Mouse (Mus musculus): ENCODE results near the gene Gcnt7.
A peak's percentile ranks its signal among the peaks of the same experiment; 100 is the strongest.

Gene Gcnt7

DNA sequence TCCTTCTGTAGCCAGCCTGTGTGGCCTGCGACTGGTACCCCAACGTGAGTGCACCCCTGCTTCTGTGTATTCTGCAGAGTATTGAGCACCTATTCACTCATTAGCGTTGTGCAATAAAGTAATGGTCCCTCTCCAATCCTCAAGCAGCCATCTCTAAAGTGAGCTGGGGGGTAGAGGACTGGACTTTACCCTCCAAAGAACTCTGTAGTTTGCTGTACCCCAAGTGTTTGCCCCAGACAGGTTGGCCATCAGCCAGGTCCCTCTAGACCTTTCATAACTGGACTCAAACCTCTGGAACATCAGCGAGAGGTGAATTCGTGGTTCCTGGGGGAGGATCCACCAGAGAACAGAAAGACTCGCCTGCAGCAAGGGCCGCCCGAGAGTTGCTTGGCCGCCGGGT lies 5.9 kb downstream of the Gcnt7 start:
- peak; percentile 22 for DNase-seq

DNA sequence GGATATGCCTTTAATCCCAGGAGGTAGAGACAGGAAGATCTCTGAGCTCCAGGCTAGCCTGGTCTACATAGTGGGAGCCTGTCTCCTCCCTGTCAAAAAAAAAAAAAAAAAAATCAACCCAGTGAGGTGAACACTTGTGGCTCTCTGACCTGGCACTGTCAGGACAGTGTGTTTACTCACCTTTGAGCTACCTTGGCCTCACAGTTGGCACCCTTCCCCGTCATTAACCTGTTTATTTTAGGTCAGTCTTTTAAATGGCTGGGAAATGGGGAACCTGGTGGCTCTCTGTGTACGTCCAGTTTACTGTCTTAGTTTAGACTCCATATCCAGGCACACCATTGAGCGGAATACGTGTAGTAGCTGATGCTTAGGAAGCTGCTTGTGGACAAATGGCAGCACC lies 6.4 kb downstream of the Gcnt7 start:
- no peak for DNase-seq

DNA sequence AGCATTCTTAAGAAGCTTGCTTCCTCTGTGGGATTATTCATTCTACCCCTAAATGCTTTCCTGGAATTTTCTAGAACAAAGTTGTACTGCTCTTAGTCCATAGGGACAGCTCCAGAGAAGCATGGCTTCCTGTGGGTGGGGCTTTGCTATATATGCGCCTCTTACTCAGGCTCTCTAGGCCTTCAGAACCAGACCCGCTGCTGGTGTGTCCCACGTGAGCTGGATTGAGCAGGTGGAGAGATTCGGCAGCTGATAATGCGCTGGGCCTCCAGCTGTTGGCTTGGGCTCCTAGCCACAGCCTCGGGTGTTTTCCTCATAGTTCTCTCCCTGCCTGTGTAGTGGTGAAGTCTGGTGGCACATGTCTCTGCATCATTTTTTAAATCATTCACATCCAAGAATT lies 7.8 kb downstream of the Gcnt7 start:
- DNase-seq = no peak

DNA sequence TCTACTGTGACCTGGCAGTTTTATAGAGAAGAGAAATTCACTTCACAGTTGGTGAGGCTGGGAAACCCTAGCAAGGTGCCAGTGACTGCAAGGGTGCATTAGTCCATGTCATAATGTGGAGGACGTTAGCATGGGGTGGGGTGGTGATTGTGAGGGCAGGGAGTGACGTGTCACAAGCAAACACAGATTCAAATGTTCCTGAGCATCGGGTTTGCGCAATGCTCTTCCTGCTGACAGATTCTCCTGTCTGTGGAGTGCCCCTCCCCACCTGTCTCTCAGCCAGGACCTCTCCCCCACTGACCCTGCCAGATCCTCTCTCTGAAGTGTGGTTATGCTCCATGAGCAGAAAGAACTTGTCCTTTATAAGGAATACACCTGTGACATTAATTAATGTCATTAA lies 10.1 kb downstream of the Gcnt7 start:
- no peak for DNase-seq

DNA sequence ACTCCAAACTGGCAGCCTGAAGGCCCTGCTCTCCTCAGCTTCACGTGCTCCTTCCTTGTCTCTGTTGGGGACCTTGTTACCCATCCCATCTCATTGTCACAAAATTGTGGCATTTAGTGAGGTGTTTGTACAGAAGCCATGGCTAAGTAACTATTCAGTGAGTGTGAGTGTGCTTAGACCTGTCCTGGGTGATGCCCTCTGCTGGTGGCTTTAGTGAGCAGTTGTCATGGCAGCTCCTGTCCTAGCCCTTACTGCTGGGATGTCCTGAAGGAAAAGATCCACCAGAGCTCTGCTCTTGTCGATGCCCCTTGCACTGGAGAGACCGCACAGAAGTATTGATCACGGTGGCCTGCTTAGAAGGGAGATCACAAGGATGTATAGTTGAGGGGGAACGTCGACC lies 11.1 kb downstream of the Gcnt7 start:
- DNase-seq = peak; percentile 58

DNA sequence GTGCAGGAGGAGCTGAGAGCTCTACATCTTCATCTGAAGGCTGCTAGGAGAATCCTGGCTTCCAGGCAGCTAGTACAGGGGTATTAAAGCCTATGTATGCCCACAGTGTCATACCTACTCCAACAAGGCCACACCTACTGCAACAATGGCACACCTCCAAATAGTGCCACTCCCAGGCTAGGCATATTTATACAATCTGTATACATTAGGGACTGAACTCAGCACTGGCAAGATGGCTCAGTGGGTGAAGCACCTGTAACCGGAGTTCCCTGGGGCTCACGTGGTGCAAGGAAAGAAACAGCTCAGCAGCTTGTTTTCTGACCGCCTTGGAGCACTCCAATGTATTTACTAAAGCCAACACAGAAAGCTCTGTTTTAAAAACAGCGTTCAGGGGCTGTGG lies 12.8 kb downstream of the Gcnt7 start:
- DNase-seq = no peak

DNA sequence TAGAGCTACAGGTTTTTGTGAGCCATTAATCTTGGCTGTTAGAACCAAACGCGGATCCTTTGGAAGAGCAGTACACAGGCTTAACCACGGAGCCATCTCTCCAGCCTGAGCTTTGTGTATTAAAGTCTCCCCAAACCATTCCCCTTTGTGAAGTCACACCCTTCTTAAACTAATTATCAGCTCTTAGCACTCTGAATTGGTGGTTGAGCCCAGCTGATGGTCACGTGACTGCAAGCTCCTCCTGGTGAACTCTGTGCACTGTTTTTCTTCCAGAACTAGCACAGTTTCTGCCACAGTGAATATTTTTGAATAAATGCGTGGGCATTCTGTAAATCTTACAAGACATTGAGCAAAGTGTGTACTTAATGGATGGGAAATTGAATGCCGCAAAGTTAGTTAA lies 17.2 kb downstream of the Gcnt7 start:
- DNase-seq = peak; percentile 17

DNA sequence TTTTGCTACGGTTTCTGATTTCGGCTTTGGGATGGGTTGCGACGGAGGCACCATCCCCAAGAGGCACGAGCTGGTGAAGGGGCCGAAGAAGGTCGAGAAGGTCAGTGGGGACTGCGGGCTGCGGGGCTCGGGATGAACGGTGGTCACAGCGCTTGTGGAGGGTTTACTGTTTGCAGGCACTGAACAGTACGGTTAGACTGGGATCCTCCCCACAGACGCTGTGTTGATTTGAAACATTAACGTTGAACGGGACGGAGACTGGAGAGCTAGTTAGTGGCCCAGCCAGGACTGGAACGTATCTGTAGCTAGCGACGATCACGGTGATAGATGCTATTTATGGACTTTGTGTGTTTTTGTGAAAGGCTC lies 17.8 kb downstream of the Gcnt7 start:
- DNase-seq = no peak

DNA sequence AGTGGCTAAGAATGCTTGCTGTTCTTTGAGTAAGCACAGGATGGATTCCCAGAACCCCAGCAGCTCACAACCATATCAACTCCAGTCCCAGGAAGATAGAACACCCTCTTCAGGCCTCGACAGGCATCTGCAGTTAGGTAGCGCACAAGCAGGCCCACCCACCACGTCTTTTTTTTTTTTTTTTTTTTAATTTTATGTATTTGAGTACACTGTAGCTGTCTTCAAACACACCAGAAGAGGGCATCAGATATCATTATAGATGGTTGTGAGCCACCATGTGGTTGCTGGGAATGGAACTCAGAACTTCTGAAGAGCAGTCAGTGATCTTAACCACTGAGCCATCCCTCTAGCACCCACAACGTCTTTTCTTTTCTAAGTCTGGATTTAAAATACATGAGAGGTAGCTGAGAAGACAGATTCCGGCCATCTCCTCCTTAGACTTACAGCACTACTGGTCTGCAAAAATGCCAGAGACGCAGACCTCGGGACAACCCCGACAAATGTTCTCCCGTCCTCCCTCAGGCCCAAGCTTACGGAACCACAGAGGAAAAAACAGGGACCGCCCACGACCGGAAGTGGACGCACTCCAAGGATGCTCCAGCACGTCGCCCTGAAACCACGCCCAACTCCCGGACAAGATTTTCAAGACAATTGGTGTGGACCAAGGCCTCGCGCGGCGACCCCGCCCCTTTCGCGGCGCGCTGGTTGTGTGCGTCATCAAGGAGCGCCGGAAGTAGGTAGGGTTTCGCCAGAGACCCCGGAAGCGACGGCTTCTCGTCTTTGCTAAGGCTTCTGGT lies 18.4 kb downstream of the Gcnt7 start, which contains the start of gene Rtf2:
TSS of gene Rtf2 (plus strand) at position 714 of the 797 bp plus-strand sequence.
- DNase-seq = peak; percentile 99

DNA sequence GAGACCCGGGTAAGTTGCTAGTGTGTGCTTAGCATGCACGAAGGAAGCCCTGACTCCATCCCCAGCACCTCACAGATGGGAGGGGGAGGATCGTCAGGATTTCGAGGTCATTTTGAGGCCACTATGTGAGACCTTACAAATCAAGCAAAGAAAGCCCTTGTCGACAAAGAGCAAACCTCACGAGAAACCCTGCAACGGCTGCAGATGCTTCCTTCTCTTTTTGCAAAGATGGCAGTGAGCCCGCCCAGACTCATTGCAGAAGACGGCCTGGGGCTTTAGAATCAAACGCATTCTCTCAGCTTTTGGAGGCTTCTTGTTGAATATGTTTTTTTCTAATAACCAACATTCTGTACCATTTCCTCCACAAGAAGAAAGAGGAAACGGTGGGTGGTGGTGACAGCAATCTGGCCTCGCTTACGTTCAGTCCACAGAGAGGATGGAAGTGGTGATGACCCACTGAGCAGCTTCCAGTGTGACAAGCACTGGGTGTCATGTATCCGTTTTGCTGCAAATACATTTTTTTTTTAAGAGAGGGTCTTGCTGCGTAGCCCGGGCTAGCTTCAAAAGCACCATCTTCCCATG lies 20.9 kb downstream of the Gcnt7 start:
- no peak for DNase-seq

DNA sequence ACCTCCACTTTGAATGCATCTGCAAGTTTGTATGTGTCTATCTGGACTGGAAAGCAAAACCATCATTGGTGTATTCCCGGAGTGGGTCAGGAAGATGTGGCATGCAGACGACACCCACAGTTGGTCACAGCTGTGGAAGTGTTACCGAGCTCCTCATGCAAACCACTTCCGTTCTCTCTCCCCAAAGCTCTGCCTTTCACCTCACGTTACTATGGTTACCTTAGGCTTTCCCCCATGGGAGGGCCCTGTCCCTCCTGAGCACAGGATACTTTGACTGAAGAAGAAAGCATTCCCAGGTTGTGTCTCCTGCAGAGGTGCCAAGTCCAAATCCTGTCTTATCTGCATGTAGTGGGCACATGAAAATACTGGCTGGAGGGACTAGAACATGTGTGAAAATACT lies 24.6 kb downstream of the Gcnt7 start:
- no peak for DNase-seq

DNA sequence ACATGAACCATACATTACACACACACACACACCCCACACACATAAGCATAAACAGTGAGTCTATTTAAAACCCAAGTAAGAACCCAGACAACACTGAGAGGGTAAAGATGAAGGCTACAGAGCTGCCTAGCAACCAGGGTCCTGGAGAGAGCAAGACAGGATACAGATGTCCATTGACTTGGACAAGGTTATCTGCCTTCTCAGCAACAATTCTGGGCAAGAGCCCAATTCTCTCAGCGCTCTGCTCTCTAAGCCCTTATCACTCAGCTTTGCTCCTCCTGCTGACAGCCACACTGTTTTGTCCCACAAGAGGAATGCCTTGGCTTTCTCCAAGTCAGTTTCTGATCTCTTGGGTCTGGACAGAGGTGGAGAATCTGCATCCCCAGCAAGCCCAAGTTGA lies 27.8 kb downstream of the Gcnt7 start:
- peak; percentile 78 for DNase-seq

DNA sequence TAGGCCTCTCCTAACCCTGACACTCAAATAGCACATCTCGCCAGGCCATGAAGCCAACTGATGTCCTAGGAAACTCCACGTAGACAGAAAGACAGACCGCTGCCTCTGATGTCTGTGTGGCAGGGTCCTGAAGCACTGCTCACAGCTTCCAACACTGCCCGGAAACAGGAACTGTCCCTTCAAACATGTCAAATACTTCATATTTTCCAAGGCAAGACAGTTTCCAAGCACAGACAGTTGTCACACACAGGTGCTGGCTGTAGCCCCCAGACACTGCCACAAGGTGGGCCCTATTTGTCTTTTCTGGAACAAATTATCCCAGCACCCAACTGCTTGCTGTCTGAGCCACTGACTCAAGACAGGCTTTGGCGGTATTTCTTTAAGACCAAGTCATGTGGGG lies 40.2 kb downstream of the Gcnt7 start:
- no peak for DNase-seq

DNA sequence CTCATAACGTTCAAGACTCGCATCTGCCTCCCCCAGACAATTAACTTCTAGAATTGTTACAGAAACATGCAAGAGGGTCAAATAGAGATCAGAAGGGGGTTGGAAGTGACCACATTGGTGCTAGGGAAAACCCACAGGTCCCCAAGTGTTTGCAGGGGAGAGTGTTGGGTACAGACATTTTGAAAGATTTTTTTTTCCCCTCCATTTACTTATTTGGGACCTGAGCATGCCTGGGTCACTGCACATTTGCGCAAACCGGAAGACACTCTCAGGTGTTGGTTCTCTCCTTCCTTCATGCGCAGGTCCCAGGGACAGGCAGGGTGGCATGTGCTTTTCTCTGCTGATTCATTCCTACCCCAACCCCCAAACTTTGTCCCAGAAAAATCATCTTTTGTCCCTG lies 41.5 kb downstream of the Gcnt7 start:
- no peak for DNase-seq

DNA sequence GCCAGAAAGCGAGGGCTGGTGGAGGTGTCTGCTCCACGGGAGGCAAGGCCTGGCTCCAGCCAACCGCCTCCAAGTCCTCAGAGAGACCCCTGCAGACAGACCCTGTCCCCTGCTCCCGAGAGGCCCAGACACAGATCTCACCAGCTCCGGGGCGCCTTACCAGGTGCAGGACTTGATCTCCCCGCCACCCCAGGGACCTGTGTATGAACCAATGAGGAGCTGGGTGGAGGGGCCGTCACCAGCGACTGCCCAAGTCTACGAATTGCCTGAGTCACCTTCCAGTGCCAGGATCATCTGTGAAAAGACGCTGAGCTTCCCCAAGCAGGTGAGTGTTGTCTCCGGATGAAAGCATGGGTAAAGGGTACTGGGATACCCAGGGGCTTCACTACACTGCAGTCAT lies 42.2 kb downstream of the Gcnt7 start:
- no peak for DNase-seq

DNA sequence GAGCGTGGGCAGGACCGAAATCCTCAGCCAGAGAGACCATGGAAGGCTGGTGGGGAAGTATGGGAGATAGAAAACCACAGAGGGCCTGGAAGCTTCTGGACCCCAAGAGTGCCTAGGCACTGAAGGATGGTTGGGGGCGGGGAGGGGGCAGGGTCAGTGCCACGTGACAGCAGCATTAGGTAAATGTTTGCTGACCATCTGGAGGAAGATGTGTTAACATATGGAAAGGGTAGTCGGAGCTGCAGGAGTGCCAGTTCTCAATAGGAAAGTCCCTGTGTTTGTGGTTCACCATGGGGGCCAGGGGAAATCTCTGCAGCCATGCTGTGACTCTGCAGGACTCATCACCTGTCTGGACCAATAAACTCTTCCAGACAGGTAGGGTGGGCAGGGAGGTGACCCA lies 44.5 kb downstream of the Gcnt7 start:
- DNase-seq = no peak

DNA sequence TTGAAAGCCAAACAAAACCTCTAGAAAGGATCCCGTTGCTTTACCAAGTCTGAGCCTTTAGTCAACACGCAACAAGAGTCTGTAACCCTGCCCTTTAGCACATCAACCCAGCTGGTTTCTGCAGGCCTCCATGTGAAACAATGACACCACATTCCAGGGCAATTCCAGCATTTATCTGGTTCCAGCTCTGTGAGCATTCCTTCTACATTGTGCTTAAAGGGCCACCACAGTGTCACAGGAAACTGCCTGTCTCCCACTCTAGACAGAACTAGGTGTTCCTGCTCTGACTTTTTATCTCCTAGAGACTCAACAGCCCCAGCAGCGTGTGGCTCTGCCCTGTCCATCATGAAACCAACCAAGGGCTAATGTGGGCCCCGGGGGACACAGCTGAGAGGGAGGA lies 45.1 kb downstream of the Gcnt7 start:
- DNase-seq = no peak

DNA sequence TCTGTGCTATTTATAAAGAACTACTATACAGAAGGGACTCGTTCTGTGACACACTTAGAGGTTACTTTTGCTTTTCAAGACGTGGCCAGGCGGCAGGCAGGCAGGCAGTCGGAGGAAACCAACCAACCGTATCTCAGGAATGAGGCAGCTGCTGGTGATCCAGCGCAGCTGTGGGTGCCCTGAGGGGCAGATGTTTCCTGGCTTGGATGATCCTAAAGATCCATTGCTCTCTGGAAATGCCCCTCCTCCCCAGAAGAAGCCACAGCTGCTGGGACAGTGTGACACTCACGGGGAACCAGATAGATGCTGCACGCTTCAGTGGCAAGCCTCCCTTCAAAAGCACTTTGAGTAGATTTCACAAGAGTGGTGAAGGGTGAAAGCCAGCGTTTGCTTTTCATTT lies 45.9 kb downstream of the Gcnt7 start:
- peak; percentile 58 for DNase-seq

DNA sequence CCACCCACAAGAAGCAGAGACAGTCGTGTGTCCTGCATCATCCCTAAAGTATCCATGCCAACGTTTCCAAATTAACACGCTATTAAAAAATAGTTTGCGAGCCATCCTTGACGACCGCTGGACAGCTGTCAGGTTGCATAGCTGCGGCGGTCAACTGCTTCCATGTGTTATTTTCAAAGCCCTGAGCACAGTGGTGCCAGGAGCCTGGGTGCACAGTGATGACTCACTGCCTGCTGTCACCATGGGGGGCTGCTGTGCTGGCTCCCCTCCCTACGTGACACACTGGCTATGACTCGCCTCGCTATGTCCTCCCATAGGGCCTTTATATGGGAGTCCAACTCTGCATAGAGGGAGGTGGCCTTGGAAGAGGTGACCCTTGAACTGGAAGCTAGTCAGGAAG lies 47.3 kb downstream of the Gcnt7 start:
- no peak for DNase-seq

DNA sequence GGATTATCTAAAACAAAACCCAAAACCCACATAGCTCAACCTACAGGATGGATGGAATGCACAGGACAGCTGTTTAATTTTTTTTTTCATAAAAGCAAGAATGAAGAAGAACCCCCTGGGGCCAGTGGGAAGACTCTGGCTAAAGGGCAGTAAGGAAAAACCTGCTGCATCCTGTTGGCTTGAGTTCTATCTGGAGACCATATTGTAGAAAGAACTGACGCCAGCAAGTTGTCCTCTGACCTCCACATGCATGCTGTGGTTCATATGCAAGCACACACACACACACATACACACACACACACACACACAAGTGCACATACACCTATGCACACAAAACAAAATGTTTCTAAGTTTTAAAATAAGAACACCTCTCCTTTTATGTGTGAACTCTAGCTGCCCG lies 47.7 kb downstream of the Gcnt7 start:
- no peak for DNase-seq

DNA sequence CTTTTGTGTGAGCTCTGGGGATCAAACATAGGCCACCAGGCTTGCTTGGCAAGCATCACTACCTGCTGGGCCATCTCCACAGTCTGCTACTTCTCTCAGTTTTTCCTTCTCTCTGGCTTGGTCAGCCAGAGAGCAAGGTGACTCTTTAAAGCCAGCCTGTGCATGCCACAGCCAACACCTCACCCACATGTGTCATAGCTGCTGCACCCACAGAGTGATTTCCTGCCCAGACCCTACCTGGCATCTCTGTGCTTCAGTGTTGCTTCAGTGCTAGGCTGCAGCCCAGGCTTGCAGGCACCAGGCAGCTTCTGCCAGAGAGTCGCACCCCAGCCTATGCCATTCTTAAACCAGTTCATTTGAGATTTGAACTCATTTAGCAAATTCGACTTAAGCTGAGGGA lies 50.9 kb downstream of the Gcnt7 start:
- no peak for DNase-seq

DNA sequence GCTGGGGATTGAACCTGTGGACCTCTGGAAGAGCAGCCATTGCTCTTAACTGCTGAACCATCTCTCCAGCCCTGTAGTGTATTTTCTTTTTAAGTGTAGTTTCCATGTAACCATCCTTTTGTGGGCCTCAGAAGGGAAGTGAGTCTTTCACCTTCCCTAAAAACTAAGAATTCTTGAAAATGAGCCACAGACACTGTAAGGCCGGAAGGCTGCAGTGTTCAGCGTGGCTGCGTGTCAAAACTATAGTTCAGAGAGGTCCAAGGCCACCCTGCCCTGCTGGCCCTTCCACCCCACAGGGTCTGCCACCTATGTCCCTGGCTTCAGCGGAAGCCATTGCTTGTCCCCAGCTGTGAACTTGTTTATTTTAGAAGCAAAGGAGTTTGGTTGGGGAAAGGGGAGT lies 52.2 kb downstream of the Gcnt7 start:
- DNase-seq = no peak

DNA sequence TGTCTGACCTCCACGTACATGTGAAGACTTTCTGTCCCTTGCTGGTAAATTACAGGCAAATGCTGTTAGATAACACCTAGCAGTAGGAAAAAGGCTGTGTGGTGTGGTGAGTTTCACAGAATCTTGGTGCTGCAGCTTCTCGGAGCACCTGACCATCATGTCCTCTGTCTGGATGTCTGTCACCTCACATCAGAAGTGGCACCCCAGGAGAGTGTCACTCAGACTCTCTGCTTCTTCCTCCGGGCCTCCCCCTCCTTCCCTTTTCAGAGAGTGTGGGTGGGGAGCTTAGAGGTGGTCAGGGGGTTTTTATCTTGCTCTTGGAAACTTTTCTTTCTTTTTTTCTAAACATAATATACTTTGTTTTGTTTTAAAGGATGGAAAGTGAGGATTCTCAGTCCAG lies 53.4 kb downstream of the Gcnt7 start:
- DNase-seq = no peak

DNA sequence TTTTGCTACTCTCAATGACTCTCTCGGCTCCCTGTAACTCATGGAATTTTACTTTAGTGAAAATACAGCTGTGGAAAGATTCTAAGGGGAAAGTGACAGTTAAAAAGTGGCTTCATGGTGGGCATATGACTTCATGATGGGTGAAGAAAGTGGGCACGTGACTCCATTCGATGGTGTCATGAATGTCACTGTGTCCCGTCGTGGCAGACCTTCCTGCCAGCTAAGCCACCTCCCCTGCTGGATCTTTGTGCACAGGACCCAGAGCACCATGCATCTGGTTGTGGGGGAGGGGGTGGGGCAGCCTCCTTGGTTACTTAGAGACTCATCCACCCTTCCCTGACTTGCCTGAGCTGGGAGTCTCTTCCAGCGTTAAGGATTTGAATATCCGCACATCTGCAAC lies 54.2 kb downstream of the Gcnt7 start:
- no peak for DNase-seq
